Mouse (Mus musculus) limb, embryonic 14.5 days (tissue): ENCODE data around the gene Vmn1r192. TPM values are rescaled to one million over a fixed set of nuclear protein-coding genes. Genes with fewer than 3 reads are reported as not detected.
"Not testable (repeated sequence)": the region's sequence is repeated elsewhere in the genome, so short reads cannot be mapped to it uniquely, and the experiment has no call there.

ENCODE experiments used
- ATAC-seq: fragments of 200-750 bp; cut with Nextera tagmentation; 2 replicates; pipeline ENCODE4 v1.8.0; 2017; ENCODE audit warnings: low read depth, moderate number of reproducible peaks, moderate TSS enrichment; ENCODE audit not compliant: low FRiP score
- DNase-seq: peaks from one replicate; pipeline ENCODE4 v3.0.0-alpha.2; 2015; ENCODE audit warnings: low spot score
- H3K27ac ChIP-seq: fragments of 300-500 bp; sonication (generic); replicated peaks from 2 replicates; pipeline ENCODE4 v1.5.1; 2014; ENCODE audit warnings: low read depth, mild to moderate bottlenecking, low read length, moderate library complexity, mixed read lengths
- H3K27me3 ChIP-seq: fragments of 300-500 bp; sonication (generic); 2 replicates; pipeline ENCODE4 v1.6.1; 2014; ENCODE audit warnings: low read length, mixed read lengths; ENCODE audit not compliant: control insufficient read depth, insufficient read depth
- H3K36me3 ChIP-seq: fragments of 300-500 bp; sonication (generic); 2 replicates; pipeline ENCODE4 v1.6.1; 2014; ENCODE audit warnings: mild to moderate bottlenecking, low read length, moderate library complexity, mixed read lengths; ENCODE audit not compliant: control insufficient read depth, insufficient read depth
- H3K4me1 ChIP-seq: fragments of 300-500 bp; sonication (generic); 2 replicates; pipeline ENCODE4 v1.6.1; 2014; ENCODE audit warnings: antibody characterized with exemption, low read length, mixed read lengths; ENCODE audit not compliant: control insufficient read depth, insufficient read depth
- H3K4me2 ChIP-seq: fragments of 300-500 bp; sonication (generic); replicated peaks from 2 replicates; pipeline ENCODE4 v1.6.1; 2014; ENCODE audit warnings: low read depth, mild to moderate bottlenecking, low read length, moderate library complexity; ENCODE audit not compliant: severe bottlenecking
- H3K4me3 ChIP-seq: fragments of 300-500 bp; sonication (generic); replicated peaks from 2 replicates; pipeline ENCODE4 v1.5.1; 2014; ENCODE audit warnings: low read length
- H3K9ac ChIP-seq: fragments of 300-500 bp; sonication (generic); 2 replicates; pipeline ENCODE4 v1.6.1; 2014; ENCODE audit warnings: mild to moderate bottlenecking, low read depth, low read length, moderate library complexity; ENCODE audit not compliant: severe bottlenecking
- H3K9me3 ChIP-seq: fragments of 300-500 bp; sonication (generic); 2 replicates; pipeline ENCODE4 v1.6.1; 2016; ENCODE audit warnings: low read length; ENCODE audit not compliant: control insufficient read depth
- POLR2A ChIP-seq: fragments of 200-500 bp; IDR thresholded peaks from 2 replicates; pipeline ENCODE4 v1.8.0; 2012; ENCODE audit warnings: inconsistent platforms, mild to moderate bottlenecking, moderate library complexity, borderline replicate concordance; ENCODE audit not compliant: insufficient read depth, insufficient read length; ENCODE audit errors: extremely low read depth
- WGBS: fragments of 180-500 bp; shearing (Covaris S2); extraction: QIAGEN DNeasy Blood & Tissue Kit; methylation state at CpG from one replicate; pipeline ENCODE4 v1.1.7; 2014; 5-methylcytosine and 5-hydroxymethylcytosine counted together
- polyA plus RNA-seq, 2 experiments: library from polyadenylated mRNA; depleted of rRNA in 1 of 2; stranded (reverse) in 1 of 2; unstranded in 1 of 2; fragments of >200 nt; fragmentation: Nextera tagmentation in 1 of 2; extraction: Ambion mirVana in 1 of 2; gene quantifications; 2 replicates each; pipeline versions ENCODE4 v1.2.1 to v1.2.3; 2012 to 2014

Vmn1r192 gene
- polyA plus RNA-seq (2012; rRNA removed), result not detected in 2 replicates
- polyA plus RNA-seq (2014; fragmentation: Nextera tagmentation; extraction: Ambion mirVana), result not detected in 2 replicates

- Histone ChIP-seq H3K4me2 (no peak within 1 kb of the TSS), H3K9ac (no peak within 1 kb of the TSS), H3K36me3 (no peaks in the 10 kb centered on the region), H3K27me3 (no peaks in the 10 kb centered on the region), H3K4me3 (no peak within 1 kb of the TSS), H3K4me1 (no peaks in the 10 kb centered on the region), H3K27ac (no peak within 1 kb of the TSS), H3K9me3 (no peaks in the 10 kb centered on the region)
- no peak for TF ChIP-seq POLR2A
- DNase-seq, result no peak
- no peak for ATAC-seq
These were observed at the start of gene Vmn1r192 for GRCm38 (mm10) chr13:22191041-22191440. Vmn1r192 (minus strand) TSS chr13:22191141.

DNA sequence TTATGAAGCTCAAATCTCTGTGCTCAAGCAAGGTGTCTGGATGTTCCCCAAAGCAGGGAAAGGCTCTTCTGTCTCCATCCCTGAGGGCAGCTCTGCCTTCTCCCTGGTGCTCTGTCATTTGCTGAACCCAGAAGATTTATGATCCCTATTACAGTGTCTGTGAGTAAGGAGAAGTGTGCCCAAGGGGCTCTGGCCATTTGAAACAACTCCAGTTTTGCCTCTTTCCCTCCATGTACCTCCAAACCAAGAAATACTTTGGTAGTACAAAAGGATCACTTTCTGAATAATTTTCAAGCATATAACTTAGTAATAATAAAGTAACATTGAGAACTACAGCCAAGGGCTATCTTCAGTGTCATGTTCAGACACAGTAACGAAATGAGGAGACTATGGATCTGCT is 32.1 kb upstream of the Vmn1r192 start, which contains the start of gene Vmn1r193:
Gene Vmn1r193, minus strand, starts transcription at position 101 of the 400 bp plus-strand sequence.
- DNase-seq, H3K4me1 ChIP-seq, H3K9me3 ChIP-seq, H3K4me3 ChIP-seq, H3K27me3 ChIP-seq, H3K4me2 ChIP-seq, H3K9ac ChIP-seq, ATAC-seq, H3K27ac ChIP-seq, H3K36me3 ChIP-seq: not testable (repeated sequence)
- 59% methylated on average over 1 of the region's 1 CpGs for WGBS

DNA sequence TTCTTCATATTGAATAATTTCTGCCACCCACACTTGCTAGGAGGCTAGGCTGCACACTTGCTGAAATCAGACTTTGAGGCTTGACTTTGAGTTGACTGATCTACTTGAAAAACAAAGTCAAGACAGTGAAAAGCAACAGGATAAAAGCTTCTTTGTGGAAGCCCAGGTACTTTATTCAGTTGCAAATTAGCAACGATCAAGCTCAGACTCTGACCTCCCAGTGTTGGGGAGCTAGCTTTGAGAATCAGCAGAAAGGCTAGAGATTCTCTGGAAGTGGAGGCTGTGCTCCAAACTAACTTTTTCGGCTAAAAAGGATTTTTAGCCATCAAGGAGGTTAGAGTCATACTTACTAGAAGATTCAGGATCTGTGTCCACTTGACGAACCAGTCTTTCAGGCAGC is 1.8 kb upstream of the Vmn1r192 start:
- not testable (repeated sequence) for H3K27ac ChIP-seq, H3K27me3 ChIP-seq, H3K9ac ChIP-seq, H3K9me3 ChIP-seq, H3K4me2 ChIP-seq, H3K4me3 ChIP-seq, DNase-seq, ATAC-seq, H3K4me1 ChIP-seq, H3K36me3 ChIP-seq
- WGBS, result 80% methylated on average over 3 of the region's 3 CpGs

DNA sequence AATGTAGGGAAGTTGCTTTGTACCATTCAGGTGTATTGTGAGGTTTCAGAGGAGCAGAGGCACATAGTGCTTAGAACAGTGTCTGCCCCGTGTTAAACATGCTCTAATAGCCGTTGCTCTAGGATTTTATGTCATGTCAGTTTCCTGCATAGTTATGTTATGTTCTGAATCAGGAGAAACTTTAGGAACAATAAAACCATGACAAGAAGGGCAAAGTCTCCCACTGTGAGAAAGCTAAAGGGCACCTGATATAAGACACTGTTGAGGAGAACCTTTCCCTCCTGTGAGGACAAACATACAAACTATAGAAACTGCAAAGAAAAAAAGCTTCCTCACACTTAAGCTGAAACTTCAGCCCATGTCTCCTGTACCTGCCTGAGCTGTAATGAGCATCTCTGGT is 556 bp downstream of the Vmn1r192 start:
- DNase-seq, result no peak
- Histone ChIP-seq H3K4me2 (no peak overlapping the region), H3K9me3 (no peaks in the 10 kb centered on the region), H3K36me3 (no peaks in the 10 kb centered on the region), H3K4me1 (no peaks in the 10 kb centered on the region), H3K9ac (no peak overlapping the region), H3K27ac (no peak overlapping the region), H3K4me3 (no peak overlapping the region), H3K27me3 (no peaks in the 10 kb centered on the region)
- ATAC-seq, result no peak
- WGBS, result 69% methylated on average over 2 of the region's 2 CpGs
- no peak for TF ChIP-seq POLR2A

- 90% methylated on average over 2 of the region's 2 CpGs for WGBS
- TF ChIP-seq POLR2A, result no peak
- DNase-seq, result no peak
- Histone ChIP-seq H3K9ac (no peak overlapping the region), H3K36me3 (no peaks in the 10 kb centered on the region), H3K27me3 (no peaks in the 10 kb centered on the region), H3K4me2 (no peak overlapping the region), H3K4me3 (no peak overlapping the region), H3K4me1 (no peaks in the 10 kb centered on the region), H3K27ac (no peak overlapping the region), H3K9me3 (no peaks in the 10 kb centered on the region)
- ATAC-seq, result no peak
These were observed 1.6 kb downstream of the Vmn1r192 start for GRCm38 (mm10) chr13:22189313-22189712.

DNA sequence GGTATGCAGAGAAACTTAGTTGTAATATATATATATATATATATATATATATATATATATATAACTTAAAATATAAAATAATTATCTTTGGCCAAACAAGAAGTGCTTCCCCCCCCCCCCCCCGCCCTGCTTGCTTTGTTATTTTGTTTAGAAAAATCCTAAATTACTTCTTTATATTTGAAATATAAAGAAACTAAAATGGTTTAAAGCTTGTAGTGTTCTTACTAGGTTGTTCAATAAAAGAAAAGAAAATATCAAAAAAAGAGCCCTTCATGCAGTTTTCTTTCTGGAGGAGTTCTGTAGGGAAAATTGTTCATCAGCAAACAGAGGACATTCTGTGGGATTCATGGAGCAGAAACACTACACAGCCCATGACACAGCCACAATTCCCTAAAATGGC is 7.1 kb downstream of the Vmn1r192 start, which contains the start of gene Vmn1r191:
Gene Vmn1r191, minus strand, starts transcription at position 101 of the 400 bp plus-strand sequence.
- no peak for ATAC-seq
- H3K36me3 ChIP-seq, result no peaks in the 10 kb centered on the region
- DNase-seq, result no peak
- H3K4me2 ChIP-seq, result no peak within 1 kb of the TSS
- no peaks in the 10 kb centered on the region for H3K27me3 ChIP-seq
- H3K4me1 ChIP-seq, result no peaks in the 10 kb centered on the region
- H3K27ac ChIP-seq, result no peak within 1 kb of the TSS
- TF ChIP-seq POLR2A, result no peak
- H3K9ac ChIP-seq, result no peak within 1 kb of the TSS
- H3K9me3 ChIP-seq, result no peaks in the 10 kb centered on the region
- H3K4me3 ChIP-seq, result no peak within 1 kb of the TSS
- 85% methylated on average over 1 of the region's 1 CpGs for WGBS
